Mouse (Mus musculus): ENCODE measurements around the gene Actr5.

GRCm38 (mm10) chr2:158667671-158668432 is 43.2 kb downstream of the Actr5 start:
- no peak for TF ChIP-seq POLR2A (IDR thresholded peaks at IDR 0.05; ENCODE audit: control insufficient read depth, low read depth, low read length)
- TF ChIP-seq CTCF (IDR thresholded peaks at IDR 0.05; ENCODE audit: control insufficient read depth, insufficient read depth, insufficient replicate concordance, low read depth, low read length) = no peak
